Mouse (Mus musculus) Patski (cell line): ENCODE measurements at regions not wholly inside any gene's neighbourhood (a gene's known extent, or its start where the extent isn't known, plus 50 kb on each side); places are given as distances from the start of the nearest gene placed in this dataset.
A peak's percentile ranks its signal among the peaks of the same experiment; 100 is the strongest.
"Not testable (repeated sequence)": the region's sequence is repeated elsewhere in the genome, so short reads cannot be mapped to it uniquely, and the experiment has no call there.

Experiments used
- ATAC-seq: fragments of 100-300 bp; one replicate; pipeline ENCODE4 v1.8.0; 2021
- CTCF ChIA-PET: fragments of 350-600 bp; sonication (Branson Sonifier 250); formaldehyde crosslinking; loops from one replicate; lab custom pipeline; 2022; ENCODE audit warnings: inconsistent platforms; lab: Charles Lee
- POLR2A ChIA-PET: fragments of 350-600 bp; sonication (Branson Sonifier 250); formaldehyde crosslinking; loops from one replicate; lab custom pipeline; 2022; ENCODE audit warnings: antibody characterized with exemption, inconsistent platforms; lab: Charles Lee
- DNase-seq: peaks from one replicate; pipeline ENCODE4 v3.0.0-alpha.2; 2011; ENCODE audit warnings: low read depth, low spot score
- H3K27me3 ChIP-seq: fragments of 371-371 bp; one replicate; pipeline ENCODE4 v1.5.1; 2021
- in situ Hi-C: fragments of 300-500 bp; cut with MboI; formaldehyde crosslinking; loops from 3 replicates; pipeline ENCODE4 v1.11.1; 2018; ENCODE audit warnings: low pct_unique_long_range_greater_than_20kb, mixed read lengths

- ATAC-seq, DNase-seq, in situ Hi-C loops, CTCF ChIA-PET, POLR2A ChIA-PET, H3K27me3 ChIP-seq: not testable (repeated sequence)
Observed at GRCm38 (mm10) chr14:52863841-52864240, 368.3 kb upstream of the Olfr1507 start.

GRCm38 (mm10) chr14:52863107-52863506 is 367.6 kb upstream of the Olfr1507 start:
- H3K27me3 ChIP-seq, ATAC-seq, CTCF ChIA-PET, in situ Hi-C loops, DNase-seq, POLR2A ChIA-PET: not testable (repeated sequence)

- in situ Hi-C loops, CTCF ChIA-PET, H3K27me3 ChIP-seq, ATAC-seq, DNase-seq, POLR2A ChIA-PET: not testable (repeated sequence)
Observed at GRCm38 (mm10) chr14:52862491-52862890, 366.9 kb upstream of the Olfr1507 start.

GRCm38 (mm10) chr14:52855339-52855738 is 359.8 kb upstream of the Olfr1507 start:
- in situ Hi-C loops, CTCF ChIA-PET, DNase-seq, H3K27me3 ChIP-seq, ATAC-seq, POLR2A ChIA-PET: not testable (repeated sequence)

GRCm38 (mm10) chr14:52853598-52853997 is 358.0 kb upstream of the Olfr1507 start:
- DNase-seq, CTCF ChIA-PET, POLR2A ChIA-PET, in situ Hi-C loops, H3K27me3 ChIP-seq, ATAC-seq: not testable (repeated sequence)

- H3K27me3 ChIP-seq, in situ Hi-C loops, POLR2A ChIA-PET, DNase-seq, ATAC-seq, CTCF ChIA-PET: not testable (repeated sequence)
Observed at GRCm38 (mm10) chr14:52847970-52848369, 352.4 kb upstream of the Olfr1507 start.

- DNase-seq, H3K27me3 ChIP-seq, CTCF ChIA-PET, POLR2A ChIA-PET, ATAC-seq, in situ Hi-C loops: not testable (repeated sequence)
Observed at GRCm38 (mm10) chr14:52824005-52824404, 328.5 kb upstream of the Olfr1507 start.

- DNase-seq, H3K27me3 ChIP-seq, POLR2A ChIA-PET, in situ Hi-C loops, CTCF ChIA-PET: not testable (repeated sequence)
- peak; percentile 60 for ATAC-seq
Observed at GRCm38 (mm10) chr14:52821617-52822016, 326.1 kb upstream of the Olfr1507 start.

GRCm38 (mm10) chr14:52811128-52811415 is 315.5 kb upstream of the Olfr1507 start:
- DNase-seq: not testable (repeated sequence)

GRCm38 (mm10) chr14:52810275-52811127 is 315.0 kb upstream of the Olfr1507 start:
- POLR2A ChIA-PET, CTCF ChIA-PET, DNase-seq, in situ Hi-C loops, H3K27me3 ChIP-seq, ATAC-seq: not testable (repeated sequence)

More at GRCm38 (mm10) chr14:52811128-52811415, 315.5 kb upstream of the Olfr1507 start:
- in situ Hi-C loops, CTCF ChIA-PET, H3K27me3 ChIP-seq, POLR2A ChIA-PET, ATAC-seq: not testable (repeated sequence)

GRCm38 (mm10) chr14:52801705-52802104 is 306.2 kb upstream of the Olfr1507 start:
- CTCF ChIA-PET, ATAC-seq, in situ Hi-C loops, DNase-seq, POLR2A ChIA-PET, H3K27me3 ChIP-seq: not testable (repeated sequence)

GRCm38 (mm10) chr14:52792600-52792999 is 297.1 kb upstream of the Olfr1507 start:
- in situ Hi-C loops, H3K27me3 ChIP-seq, CTCF ChIA-PET, POLR2A ChIA-PET, DNase-seq, ATAC-seq: not testable (repeated sequence)

- DNase-seq, POLR2A ChIA-PET, in situ Hi-C loops, ATAC-seq, CTCF ChIA-PET, H3K27me3 ChIP-seq: not testable (repeated sequence)
Observed at GRCm38 (mm10) chr14:52791828-52792227, 296.3 kb upstream of the Olfr1507 start.

GRCm38 (mm10) chr14:52782832-52783231 is 287.3 kb upstream of the Olfr1507 start:
- DNase-seq, in situ Hi-C loops, POLR2A ChIA-PET, ATAC-seq, H3K27me3 ChIP-seq, CTCF ChIA-PET: not testable (repeated sequence)

- CTCF ChIA-PET, H3K27me3 ChIP-seq, POLR2A ChIA-PET, DNase-seq, in situ Hi-C loops, ATAC-seq: not testable (repeated sequence)
Observed at GRCm38 (mm10) chr14:52775816-52776215, 280.3 kb upstream of the Olfr1507 start.

GRCm38 (mm10) chr14:52769450-52769849 is 273.9 kb upstream of the Olfr1507 start:
- POLR2A ChIA-PET, in situ Hi-C loops, CTCF ChIA-PET, DNase-seq, H3K27me3 ChIP-seq, ATAC-seq: not testable (repeated sequence)
